Mouse (Mus musculus): ENCODE measurements around the gene Pigu. TPM values are rescaled to one million over a fixed set of nuclear protein-coding genes. Genes with fewer than 3 reads are reported as not detected.

Pigu gene
- polyA plus RNA-seq, 1 experiment from 2014 or later: 47.7 TPM

DNA sequence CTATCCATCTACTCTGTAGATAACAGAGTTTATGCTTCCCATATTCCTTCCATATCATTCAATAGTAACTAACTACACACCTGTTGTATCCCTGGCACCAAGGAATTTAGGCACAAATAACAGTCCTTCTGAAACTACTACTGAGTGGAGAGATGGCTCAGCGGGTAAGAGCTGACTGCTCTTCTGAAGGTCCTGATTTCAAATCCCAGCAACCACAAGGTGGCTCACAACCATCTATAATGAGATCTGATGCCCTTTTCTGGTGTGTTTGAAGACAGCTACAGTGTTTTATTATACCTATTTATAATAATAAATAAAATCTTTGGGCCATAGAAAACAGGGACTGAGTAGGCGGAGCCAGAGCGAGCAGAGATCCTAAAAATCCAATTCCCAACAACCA lies 2.8 kb downstream of the Pigu start:
- H3K4me2 ChIP-seq (replicated peaks): no peak overlapping the region
- no peaks in the 10 kb centered on the region for H3K36me3 ChIP-seq
- no peak for ATAC-seq (replicated peaks)
- no peak overlapping the region for H3K27ac ChIP-seq (replicated peaks)
- H3K4me3 ChIP-seq: no peak overlapping the region
- H3K27me3 ChIP-seq: no peaks in the 10 kb centered on the region
- no peak overlapping the region for H3K9ac ChIP-seq (replicated peaks)
- 91% methylated on average over 3 of the region's 3 CpGs for WGBS
- H3K4me1 ChIP-seq: peaks cover 18% of the 10 kb centered on the region
- H3K9me3 ChIP-seq: no peaks in the 10 kb centered on the region

DNA sequence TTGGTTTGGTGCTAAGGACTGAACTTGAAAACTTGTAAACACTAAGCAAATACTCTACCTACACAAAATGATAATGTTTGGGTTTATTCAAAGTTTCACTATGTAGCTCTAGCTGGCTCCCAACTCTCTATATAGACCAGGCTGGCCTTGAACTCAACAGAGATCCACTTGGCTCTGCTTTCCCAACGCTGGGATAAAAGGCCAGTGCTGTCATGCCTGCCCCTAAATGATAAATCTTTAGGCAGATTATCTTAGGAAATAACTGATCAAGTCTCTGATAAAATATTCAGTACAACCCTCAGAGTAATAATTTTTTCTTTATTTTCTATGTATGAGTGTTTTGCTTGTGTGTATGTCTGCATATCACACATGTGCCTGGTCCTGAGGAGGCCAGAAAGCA lies 10.6 kb downstream of the Pigu start:
- 88% methylated on average over 1 of the region's 1 CpGs for WGBS
- no peak overlapping the region for H3K9ac ChIP-seq (replicated peaks)
- no peak overlapping the region for H3K27ac ChIP-seq (replicated peaks)
- no peaks in the 10 kb centered on the region for H3K27me3 ChIP-seq
- ATAC-seq (replicated peaks): no peak
- peaks cover 22% of the 10 kb centered on the region for H3K36me3 ChIP-seq
- no peak overlapping the region for H3K4me3 ChIP-seq
- H3K9me3 ChIP-seq: no peaks in the 10 kb centered on the region
- H3K4me1 ChIP-seq: no peaks in the 10 kb centered on the region
- no peak overlapping the region for H3K4me2 ChIP-seq (replicated peaks)

DNA sequence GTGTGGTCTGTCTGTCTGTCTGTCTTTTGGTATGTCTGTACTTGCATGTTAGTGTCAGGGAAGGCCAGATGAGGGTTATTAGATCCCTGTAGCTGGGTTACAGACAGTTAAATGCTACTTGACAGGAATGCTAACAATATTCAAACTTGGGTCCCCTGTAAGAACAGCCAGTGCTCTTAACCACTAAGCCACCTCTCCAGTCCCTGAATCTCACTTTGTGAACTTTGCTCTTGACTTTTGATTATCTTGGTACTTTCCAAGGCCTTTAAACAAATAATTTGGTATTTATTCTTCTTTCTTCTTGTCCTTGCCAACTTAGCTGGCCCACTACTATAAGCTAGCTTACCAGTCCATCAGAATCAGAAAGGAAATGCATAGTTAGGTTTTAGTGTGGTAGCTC lies 17.1 kb downstream of the Pigu start:
- H3K4me3 ChIP-seq: no peak overlapping the region

DNA sequence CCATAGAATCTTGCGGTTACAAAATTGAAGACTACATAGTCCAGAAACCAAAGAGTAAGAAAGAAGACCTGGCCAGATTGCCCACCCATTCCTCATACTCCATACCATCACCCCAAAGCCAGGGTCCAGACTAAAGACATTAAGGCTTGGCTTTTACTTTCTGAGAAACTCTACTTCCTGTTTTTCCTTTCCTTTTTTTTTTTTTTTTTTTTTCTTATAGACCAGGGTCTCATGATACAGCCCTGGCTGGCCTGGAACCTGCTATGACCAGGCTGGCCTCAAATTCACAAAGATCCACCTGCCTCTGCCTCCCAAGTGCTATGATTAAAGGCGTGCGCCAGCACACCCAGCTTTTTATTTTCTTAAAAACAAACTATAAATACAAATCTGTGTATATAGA lies 21.0 kb downstream of the Pigu start:
- H3K4me3 ChIP-seq: no peak overlapping the region
- no peaks in the 10 kb centered on the region for H3K27me3 ChIP-seq
- H3K4me1 ChIP-seq: no peaks in the 10 kb centered on the region
- peaks cover 33% of the 10 kb centered on the region; the same call in 1 of the 2 replicates for H3K36me3 ChIP-seq
- H3K9ac ChIP-seq (replicated peaks): no peak overlapping the region
- no peak overlapping the region for H3K4me2 ChIP-seq (replicated peaks)
- no peaks in the 10 kb centered on the region for H3K9me3 ChIP-seq
- no peak for ATAC-seq (replicated peaks)
- no peak overlapping the region for H3K27ac ChIP-seq (replicated peaks)
- 95% methylated on average over 3 of the region's 3 CpGs for WGBS

More for the DNA sequence above, 17.1 kb downstream of the Pigu start:
- Histone ChIP-seq H3K27ac (replicated peaks) (no peak overlapping the region), H3K9ac (replicated peaks) (no peak overlapping the region), H3K27me3 (no peaks in the 10 kb centered on the region), H3K4me2 (replicated peaks) (no peak overlapping the region), H3K36me3 (peaks cover 28% of the 10 kb centered on the region), H3K9me3 (no peaks in the 10 kb centered on the region), H3K4me1 (no peaks in the 10 kb centered on the region)
- no peak for ATAC-seq (replicated peaks)

DNA sequence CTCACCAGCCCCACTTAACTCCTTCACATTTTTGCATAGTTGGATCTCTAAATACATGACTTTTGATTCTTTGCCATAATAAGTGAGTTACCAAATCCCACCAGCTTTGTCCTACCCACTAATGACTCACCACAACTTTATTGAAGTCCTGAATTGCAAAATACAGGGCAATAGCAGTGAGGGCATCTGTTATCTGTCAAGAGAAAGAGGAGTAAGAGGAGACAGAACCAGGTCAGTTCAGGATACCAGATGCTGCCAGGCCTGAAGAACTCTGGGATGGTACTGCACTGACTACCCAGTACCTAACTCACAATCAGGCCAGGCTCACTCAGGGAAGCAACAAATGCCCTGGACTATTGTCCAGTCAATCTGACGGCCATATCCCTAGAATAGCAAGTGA lies 22.0 kb downstream of the Pigu start:
- no peak overlapping the region for H3K4me2 ChIP-seq (replicated peaks)
- no peak overlapping the region for H3K9ac ChIP-seq (replicated peaks)
- no peaks in the 10 kb centered on the region for H3K27me3 ChIP-seq
- H3K9me3 ChIP-seq: no peaks in the 10 kb centered on the region
- H3K36me3 ChIP-seq: peaks cover 33% of the 10 kb centered on the region; the same call in 1 of the 2 replicates
- H3K4me3 ChIP-seq: no peak overlapping the region
- ATAC-seq (replicated peaks): no peak
- WGBS: 88% methylated on average over 1 of the region's 1 CpGs
- no peaks in the 10 kb centered on the region for H3K4me1 ChIP-seq
- H3K27ac ChIP-seq (replicated peaks): no peak overlapping the region

DNA sequence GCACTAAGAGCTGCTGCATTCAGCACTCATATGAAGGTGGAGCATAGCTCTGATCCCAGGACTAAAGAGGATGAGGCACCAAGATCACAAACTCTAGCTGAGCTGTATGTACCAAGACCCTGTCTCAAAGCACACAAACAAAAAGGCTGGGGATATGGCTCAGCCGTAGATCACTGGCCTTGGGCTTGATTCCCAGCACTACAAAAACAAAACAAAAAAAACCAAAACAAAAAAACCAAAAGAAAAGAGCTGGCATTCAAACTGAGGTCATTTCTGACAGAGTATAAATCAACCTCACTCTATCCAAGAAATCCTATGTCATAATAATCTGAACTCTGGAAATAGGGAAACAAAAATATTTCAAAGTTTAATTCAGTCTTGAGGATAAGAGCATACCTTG lies 23.8 kb downstream of the Pigu start:
- Histone ChIP-seq H3K36me3 (peaks cover 31% of the 10 kb centered on the region; the same call in 1 of the 2 replicates), H3K9me3 (no peaks in the 10 kb centered on the region), H3K4me3 (no peak overlapping the region), H3K9ac (replicated peaks) (no peak overlapping the region), H3K27me3 (no peaks in the 10 kb centered on the region), H3K4me2 (replicated peaks) (no peak overlapping the region), H3K27ac (replicated peaks) (no peak overlapping the region), H3K4me1 (no peaks in the 10 kb centered on the region)
- 89% methylated on average over 1 of the region's 1 CpGs for WGBS
- ATAC-seq (replicated peaks): no peak

DNA sequence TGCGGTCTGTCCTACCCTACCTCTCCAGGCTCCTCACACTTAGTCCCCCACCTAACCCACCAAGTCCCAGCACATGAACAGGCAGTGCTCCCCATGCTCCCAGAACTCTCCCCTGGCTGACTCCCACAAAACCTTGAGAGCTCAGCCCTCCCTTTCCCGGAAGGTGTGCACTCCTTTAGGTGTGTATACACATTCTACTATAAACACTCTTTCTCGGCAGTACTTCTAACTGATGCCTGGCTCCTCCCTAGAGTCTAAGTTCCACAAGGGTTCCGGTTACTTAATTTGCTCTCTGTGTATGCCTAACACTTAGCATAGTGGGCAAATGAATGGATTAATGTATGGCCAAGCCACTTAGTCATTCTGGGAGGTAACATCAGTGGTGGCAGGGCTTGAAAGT lies 25.9 kb downstream of the Pigu start:
- WGBS: 90% methylated on average over 4 of the region's 4 CpGs
- Histone ChIP-seq H3K4me1 (no peaks in the 10 kb centered on the region), H3K36me3 (peaks cover 48% of the 10 kb centered on the region), H3K27ac (replicated peaks) (no peak overlapping the region), H3K4me3 (no peak overlapping the region), H3K9me3 (no peaks in the 10 kb centered on the region), H3K9ac (replicated peaks) (no peak overlapping the region), H3K27me3 (no peaks in the 10 kb centered on the region), H3K4me2 (replicated peaks) (no peak overlapping the region)
- no peak for ATAC-seq (replicated peaks)

DNA sequence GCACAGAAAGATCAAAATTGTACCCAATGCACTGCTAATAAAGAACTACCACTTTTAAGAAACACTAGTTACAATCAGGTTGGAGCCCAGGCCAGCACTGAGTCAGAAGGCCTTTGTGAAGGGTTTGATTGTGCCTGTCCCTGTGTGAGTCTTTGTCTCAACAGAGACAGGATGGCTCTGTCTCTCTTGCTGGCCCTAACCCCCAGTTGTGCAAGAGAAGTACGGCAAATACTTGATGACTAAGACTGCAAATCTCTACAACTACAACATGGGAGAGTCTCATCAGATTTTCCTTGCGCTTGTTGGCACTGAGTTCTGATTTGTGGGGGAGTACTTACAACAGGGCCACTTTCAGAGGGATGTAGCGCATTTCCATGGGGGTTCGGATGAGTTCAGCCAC lies 26.4 kb downstream of the Pigu start:
- H3K36me3 ChIP-seq: peaks cover 49% of the 10 kb centered on the region
- H3K4me1 ChIP-seq: no peaks in the 10 kb centered on the region
- no peak for ATAC-seq (replicated peaks)
- no peaks in the 10 kb centered on the region for H3K9me3 ChIP-seq
- no peak overlapping the region for H3K9ac ChIP-seq (replicated peaks)
- no peak overlapping the region for H3K4me2 ChIP-seq (replicated peaks)
- no peak overlapping the region for H3K4me3 ChIP-seq
- H3K27me3 ChIP-seq: no peaks in the 10 kb centered on the region
- no peak overlapping the region; the same call in 1 of the 2 replicates for H3K27ac ChIP-seq (replicated peaks)
- WGBS: 97% methylated on average over 4 of the region's 4 CpGs

DNA sequence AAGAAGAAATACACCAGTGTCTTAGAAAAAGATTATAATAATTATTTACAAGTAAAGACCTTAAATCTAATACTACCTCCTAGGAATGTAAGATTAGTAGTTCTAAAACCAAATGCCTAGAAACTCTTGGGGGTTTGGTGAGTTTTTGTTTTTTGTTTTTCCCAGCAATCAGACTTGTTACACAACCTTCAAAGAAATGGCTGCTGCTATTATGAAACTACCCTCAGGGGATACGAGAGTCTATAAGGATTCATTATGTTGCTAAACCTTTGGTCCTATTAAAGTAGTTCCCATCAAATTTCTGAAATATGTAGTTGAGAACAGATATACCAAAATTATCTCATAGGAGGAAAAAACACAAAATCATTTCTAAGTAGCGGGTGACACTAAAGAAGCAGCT lies 27.5 kb downstream of the Pigu start:
- peaks cover 40% of the 10 kb centered on the region for H3K36me3 ChIP-seq
- 88% methylated on average over 2 of the region's 2 CpGs for WGBS
- ATAC-seq (replicated peaks): no peak
- H3K27ac ChIP-seq (replicated peaks): no peak overlapping the region
- no peaks in the 10 kb centered on the region for H3K4me1 ChIP-seq
- no peaks in the 10 kb centered on the region for H3K27me3 ChIP-seq
- no peak overlapping the region for H3K4me3 ChIP-seq
- no peak overlapping the region for H3K9ac ChIP-seq (replicated peaks)
- H3K9me3 ChIP-seq: no peaks in the 10 kb centered on the region
- no peak overlapping the region for H3K4me2 ChIP-seq (replicated peaks)

DNA sequence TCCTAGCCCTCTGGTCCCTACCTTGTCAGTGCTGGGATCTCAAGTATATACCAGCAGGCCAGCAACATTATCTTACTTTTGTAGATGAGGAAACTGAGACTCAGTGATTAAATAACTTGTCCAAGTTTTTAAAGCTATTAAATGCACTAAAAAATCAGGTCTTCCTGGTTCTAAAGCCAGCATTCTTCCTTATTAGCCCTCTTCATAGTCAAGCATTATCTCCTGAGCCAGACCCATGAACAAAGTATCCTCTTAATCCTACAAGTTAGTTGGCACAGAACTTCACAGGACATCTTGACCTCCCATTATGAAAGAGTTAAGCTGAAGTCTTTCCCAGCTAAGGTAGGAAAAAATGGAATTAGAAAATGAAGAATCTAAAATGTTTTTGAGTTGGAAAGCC lies 28.3 kb downstream of the Pigu start:
- Histone ChIP-seq H3K4me2 (replicated peaks) (no peak overlapping the region), H3K4me3 (no peak overlapping the region), H3K9ac (replicated peaks) (no peak overlapping the region), H3K4me1 (no peaks in the 10 kb centered on the region), H3K36me3 (peaks cover 33% of the 10 kb centered on the region), H3K27ac (replicated peaks) (no peak overlapping the region), H3K27me3 (no peaks in the 10 kb centered on the region), H3K9me3 (no peaks in the 10 kb centered on the region)
- ATAC-seq (replicated peaks): no peak

DNA sequence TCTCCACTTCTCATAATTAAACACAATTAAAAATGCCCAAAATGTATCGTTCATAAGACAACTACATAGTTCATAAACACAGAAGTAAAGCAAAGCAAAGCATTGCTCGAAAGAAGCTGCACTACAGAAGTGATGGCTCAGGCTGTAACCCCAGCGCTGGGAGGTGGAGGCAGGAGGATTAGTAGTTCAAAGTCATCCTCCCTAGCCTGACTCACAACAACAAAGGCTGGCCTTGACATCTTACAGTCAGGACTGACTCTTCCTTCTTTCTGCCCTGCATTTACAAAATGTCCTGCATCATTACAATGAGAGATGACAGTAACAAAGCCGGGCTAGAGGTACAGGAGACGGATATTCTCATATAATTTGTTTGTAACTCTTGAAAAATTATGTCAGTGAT lies 29.3 kb downstream of the Pigu start:
- H3K9me3 ChIP-seq: no peaks in the 10 kb centered on the region
- H3K4me2 ChIP-seq (replicated peaks): no peak overlapping the region
- no peak overlapping the region for H3K4me3 ChIP-seq
- H3K9ac ChIP-seq (replicated peaks): no peak overlapping the region
- peaks cover 26% of the 10 kb centered on the region for H3K36me3 ChIP-seq
- no peaks in the 10 kb centered on the region for H3K27me3 ChIP-seq
- no peak for ATAC-seq (replicated peaks)
- H3K27ac ChIP-seq (replicated peaks): no peak overlapping the region
- WGBS: 89% methylated on average over 5 of the region's 5 CpGs
- no peaks in the 10 kb centered on the region for H3K4me1 ChIP-seq

DNA sequence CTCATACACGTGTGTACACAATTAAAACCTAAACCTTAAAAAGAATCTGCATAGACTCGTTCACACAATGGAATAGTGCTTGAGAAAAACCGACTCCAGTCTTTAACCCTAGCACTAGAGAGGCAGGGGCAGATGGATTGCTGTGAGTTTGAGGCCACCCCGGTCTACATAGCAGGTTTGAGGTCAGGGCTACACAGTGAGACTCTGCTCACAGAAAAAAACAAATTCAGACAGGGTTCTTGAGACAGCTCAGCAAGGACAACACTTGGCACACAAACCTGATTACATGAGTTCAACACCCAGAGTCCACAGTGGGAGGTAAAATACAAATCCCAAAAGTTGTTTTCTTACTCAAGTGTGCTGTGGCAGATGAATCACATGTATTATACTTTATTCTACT lies 31.2 kb downstream of the Pigu start:
- ATAC-seq (replicated peaks): no peak
- 91% methylated on average over 4 of the region's 4 CpGs for WGBS
- Histone ChIP-seq H3K27me3 (no peaks in the 10 kb centered on the region), H3K4me1 (no peaks in the 10 kb centered on the region), H3K4me2 (replicated peaks) (no peak overlapping the region), H3K27ac (replicated peaks) (no peak overlapping the region), H3K9me3 (no peaks in the 10 kb centered on the region), H3K36me3 (peaks cover 27% of the 10 kb centered on the region), H3K9ac (replicated peaks) (no peak overlapping the region), H3K4me3 (no peak overlapping the region)

DNA sequence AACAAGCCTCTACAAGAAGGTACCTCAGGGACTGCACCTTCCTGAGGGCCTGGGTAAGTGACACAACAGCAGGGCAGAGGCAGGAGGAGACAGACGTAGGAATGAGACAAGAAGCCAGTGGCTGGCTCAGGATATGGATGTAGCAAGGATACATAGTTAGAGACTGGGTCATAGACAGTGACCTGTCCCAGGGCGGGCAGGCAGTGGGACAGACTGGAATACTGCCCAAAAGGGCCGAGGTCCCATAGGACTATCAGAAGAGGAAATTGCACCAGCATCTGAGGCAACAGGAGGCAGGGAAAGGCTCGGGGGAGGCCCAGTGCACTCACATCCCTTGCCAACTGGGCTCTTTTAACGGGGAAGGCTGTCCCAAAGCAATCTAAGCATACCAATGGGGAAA lies 36.6 kb downstream of the Pigu start:
- no peak for ATAC-seq (replicated peaks)
- no peak overlapping the region for H3K9ac ChIP-seq (replicated peaks)
- H3K36me3 ChIP-seq: peaks cover 11% of the 10 kb centered on the region; the same call in 1 of the 2 replicates
- no peaks in the 10 kb centered on the region for H3K27me3 ChIP-seq
- no peaks in the 10 kb centered on the region for H3K4me1 ChIP-seq
- H3K4me2 ChIP-seq (replicated peaks): no peak overlapping the region
- H3K27ac ChIP-seq (replicated peaks): no peak overlapping the region
- no peak overlapping the region for H3K4me3 ChIP-seq
- H3K9me3 ChIP-seq: no peaks in the 10 kb centered on the region
- WGBS: 81% methylated on average over 5 of the region's 5 CpGs

Data from forebrain, embryonic 15.5 days (tissue).